Mouse (Mus musculus) urinary bladder, postnatal 25 days (tissue): ENCODE results near the gene Rln1.

ENCODE experiments used
- DNase-seq: peaks from one replicate; pipeline ENCODE4 v3.0.0; 2022; ENCODE audit warnings: low spot score

Gene Rln1

DNA sequence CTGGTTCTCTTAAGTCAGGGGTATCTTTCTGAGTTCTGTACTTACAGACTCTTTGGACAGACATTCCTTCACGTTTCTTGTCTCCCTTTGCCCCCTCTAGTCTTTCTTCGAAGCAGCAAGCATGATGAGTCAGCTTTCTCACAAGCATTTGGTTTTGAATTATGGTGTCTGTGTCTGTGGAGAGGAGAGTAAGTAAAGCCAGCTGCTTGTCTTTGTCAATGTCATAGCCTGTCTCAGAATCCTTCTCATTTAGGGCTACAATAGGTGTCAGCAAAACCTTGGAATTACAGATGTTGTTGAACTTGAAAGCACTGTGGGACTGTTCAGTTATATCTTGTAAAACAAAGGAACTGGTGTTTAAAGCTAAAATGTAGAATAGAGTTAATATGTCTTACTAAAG, 39.7 kb downstream of the Rln1 start:
- no peak for DNase-seq

DNA sequence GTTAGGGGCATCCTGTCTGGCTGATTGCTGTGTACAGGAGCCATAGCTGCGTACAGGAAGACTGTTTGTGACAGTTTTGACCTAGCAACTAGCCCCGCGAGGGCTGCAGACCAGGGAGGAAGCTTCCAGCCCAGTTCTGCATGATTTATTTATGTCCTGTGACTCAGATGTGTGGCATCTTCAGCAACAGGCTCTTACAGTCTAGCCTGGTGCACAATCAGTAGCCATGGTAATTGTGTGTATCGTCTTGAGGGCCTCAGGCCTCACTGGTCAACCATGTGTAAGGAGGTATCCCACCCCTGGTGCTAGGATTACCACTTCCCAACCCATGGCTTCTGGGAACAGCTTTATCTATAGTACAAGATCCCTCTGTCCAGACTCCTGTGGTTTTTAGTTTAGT, 41.9 kb downstream of the Rln1 start:
- no peak for DNase-seq

DNA sequence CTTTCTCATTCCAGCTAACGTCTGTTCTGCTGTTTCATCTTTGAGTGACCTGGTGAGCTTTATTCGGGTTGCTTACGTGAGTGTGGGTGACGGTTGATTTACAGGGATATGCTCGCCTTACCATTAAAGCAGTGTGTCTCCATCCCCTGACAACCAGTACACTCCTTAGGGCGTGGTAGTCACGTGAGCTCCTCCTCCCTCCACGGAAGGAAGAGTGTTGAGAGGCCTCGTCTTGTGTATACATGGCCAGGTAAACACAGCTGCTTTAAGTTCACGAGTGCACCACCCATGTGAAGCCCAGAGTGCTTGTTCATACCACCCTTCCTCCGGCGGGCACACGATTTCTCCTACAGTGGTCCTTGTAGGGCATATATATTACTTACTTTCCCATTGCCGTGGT, 42.9 kb downstream of the Rln1 start:
- DNase-seq: no peak

DNA sequence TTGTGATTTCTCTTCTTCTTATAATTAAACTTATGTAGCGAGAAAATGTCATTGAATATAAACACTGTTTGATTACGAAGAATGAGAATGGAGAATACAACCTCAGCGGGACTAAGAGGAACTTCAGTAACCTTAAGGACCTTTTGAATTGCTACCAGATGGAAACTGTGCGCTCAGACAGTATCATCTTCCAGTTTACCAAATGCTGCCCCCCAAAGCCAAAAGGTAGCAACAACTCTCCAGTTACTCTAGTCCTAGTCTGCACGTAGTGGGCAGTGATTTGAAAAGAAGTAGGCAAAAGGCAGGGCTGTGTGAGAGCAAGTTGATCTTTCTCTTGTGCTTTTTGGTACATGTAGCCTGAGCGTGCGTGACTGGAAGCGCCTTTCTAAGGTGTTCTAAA, 46.6 kb downstream of the Rln1 start:
- DNase-seq: no peak

DNA sequence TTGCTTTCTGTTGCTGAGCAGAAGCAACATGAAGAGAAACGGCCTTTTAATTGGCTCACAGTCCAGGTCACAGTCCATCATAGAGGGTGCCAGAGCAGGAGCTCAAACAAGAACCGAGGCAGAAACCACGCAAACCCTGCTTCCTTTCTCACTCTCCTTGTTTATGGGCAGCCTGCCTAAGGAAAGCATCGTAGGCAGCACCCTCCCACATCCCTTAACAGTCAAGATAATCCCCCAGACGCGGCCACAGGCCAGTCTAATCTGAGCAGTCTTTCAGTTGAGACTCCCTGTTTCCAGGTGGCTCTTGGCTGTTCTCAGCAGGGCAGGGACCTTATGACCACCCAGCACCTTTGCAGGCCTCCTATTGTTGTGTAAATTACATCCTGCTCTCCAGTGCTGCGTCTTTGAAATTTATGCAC, 49.0 kb downstream of the Rln1 start:
- DNase-seq: no peak
